12 mouse cellular contexts compared by ENCODE assay signal in the genomic region with DNA sequence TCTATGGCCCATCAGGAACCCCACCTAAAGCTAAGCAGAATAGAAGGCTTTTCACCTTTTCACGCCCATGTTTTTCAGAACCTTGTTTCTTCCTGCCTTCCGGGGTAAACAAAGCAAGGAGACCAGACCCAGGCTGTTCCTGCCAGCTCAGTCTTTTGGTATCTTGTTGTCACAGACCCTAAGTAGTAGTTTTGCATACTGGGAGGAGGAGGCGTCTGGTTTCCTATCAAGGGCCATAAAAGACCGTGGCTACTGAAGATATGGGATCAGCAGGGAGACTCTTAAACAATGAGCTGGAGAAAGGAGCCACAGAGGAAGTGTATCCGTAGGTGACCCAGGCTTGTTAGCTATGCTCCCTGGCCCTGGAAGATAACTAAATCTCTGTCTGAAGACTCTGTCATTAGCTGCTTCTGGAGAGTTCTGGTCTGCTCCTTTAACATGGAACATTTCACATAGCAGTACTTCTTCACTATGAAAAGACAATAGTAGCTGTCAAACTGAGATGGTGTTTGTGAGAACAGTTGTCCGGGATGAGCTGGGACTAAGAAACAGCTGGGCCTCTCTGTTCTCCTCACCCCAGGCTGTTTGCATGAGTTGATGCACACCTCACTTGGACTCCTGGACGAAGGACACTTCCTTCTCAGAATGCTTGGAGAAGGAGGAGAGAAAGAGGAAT.
"Had no signal": no experiment of that assay in that cellular context is flagged by ENCODE, and none has a peak within 500 bp of the region (broad histone marks: within the 10 kb centered on the region; RNA-seq: fewer than 3 reads in every experiment).

No protein-coding gene starts in this region.

- H3K4me1 ChIP-seq: limb, embryonic 10.5 days; midbrain, embryonic 12.5 days; neural tube, embryonic 15.5 days had no signal

- H3K9me3 ChIP-seq: limb, embryonic 10.5 days; liver, embryonic 15.5 days; midbrain, embryonic 12.5 days; neural tube, embryonic 15.5 days had no signal

- H3K4me3 ChIP-seq: left cerebral cortex, adult 2 months; limb, embryonic 10.5 days; liver, embryonic 15.5 days; midbrain, embryonic 12.5 days; myocyte; neural tube, embryonic 15.5 days had no signal

- H3K27me3 ChIP-seq: liver, embryonic 15.5 days; midbrain, embryonic 12.5 days; neural tube, embryonic 15.5 days had no signal

- H3K36me3 ChIP-seq: limb, embryonic 10.5 days; liver, embryonic 15.5 days; midbrain, embryonic 12.5 days; neural tube, embryonic 15.5 days had no signal

- ATAC-seq: midbrain, embryonic 16.5 days had no signal

- H3K27ac ChIP-seq: left cerebral cortex, adult 2 months; limb, embryonic 10.5 days; liver, embryonic 15.5 days; midbrain, embryonic 12.5 days; neural tube, embryonic 15.5 days; stomach, postnatal 0 days had no signal

- H3K9ac ChIP-seq: liver, embryonic 15.5 days; midbrain, embryonic 12.5 days; neural tube, embryonic 15.5 days had no signal

- DNase-seq: kidney, adult 2 months; kidney, postnatal 25 days; thymus, postnatal 4 days had no signal

- H3K4me2 ChIP-seq: liver, embryonic 11.5 days; liver, embryonic 15.5 days; midbrain, embryonic 12.5 days; neural tube, embryonic 15.5 days had no signal
